Comparison of ENCODE assay signal across 8 mouse cellular contexts in genomic region chr6:73222841-73223526, GRCm38 (mm10). TPM values are rescaled to one million over a fixed set of nuclear protein-coding genes. Genes with fewer than 3 reads are reported as not detected.
DNase-seq lines count a peak whose midpoint lies in the region; ATAC-seq and TF ChIP-seq lines count a peak whose summit lies in the region.

No protein-coding gene starts in this region.

- H3K9ac ChIP-seq in hindbrain, embryonic 13.5 days: no peak overlapping the region

- DNase-seq in ES-CJ7 (ENCODE audit: low read depth, low spot score) (peak; percentile 77), MN1 (ENCODE audit: low spot score) (no peak)
- peak; percentile 62 to 66 for DNase-seq in cerebellum, adult 18-20 months
- peak; percentile 87 for DNase-seq in gastrocnemius, adult 2 months
- DNase-seq in left cerebral cortex, adult 2 months (ENCODE audit: extremely low spot score in 1 of 2, low spot score in 2 of 2): peak; percentile 43 to 49
- peak; percentile 91 for DNase-seq in lung, postnatal 25 days (ENCODE audit: low spot score)
- DNase-seq in right cerebral cortex, postnatal 4 days: peak; percentile 61

- H3K27ac ChIP-seq in gastrocnemius, adult 2 months: peak overlapping the region; percentile 85
- H3K27ac ChIP-seq in hindbrain, embryonic 13.5 days: no peak overlapping the region
- no peak overlapping the region for H3K27ac ChIP-seq in left cerebral cortex, adult 2 months

- peak overlapping the region; percentile 27 for H3K4me2 ChIP-seq in hindbrain, embryonic 13.5 days

- no peak for ATAC-seq in hindbrain, embryonic 13.5 days (ENCODE audit: low FRiP score)

- no peaks in the 10 kb centered on the region for H3K27me3 ChIP-seq in hindbrain, embryonic 13.5 days

- no peak for TF ChIP-seq CTCF in gastrocnemius, adult 2 months (IDR thresholded peaks at IDR 0.05)
- TF ChIP-seq CTCF in left cerebral cortex, adult 2 months (IDR thresholded peaks at IDR 0.05): no peak

- H3K9me3 ChIP-seq in hindbrain, embryonic 13.5 days: no peaks in the 10 kb centered on the region

- WGBS in hindbrain, embryonic 13.5 days: 27% methylated on average over 10 of the region's 10 CpGs

- intact Hi-C loops in gastrocnemius, adult 2 months (cut with DNase I): no loop called here
- intact Hi-C loops in left cerebral cortex, adult 2 months (cut with DNase I): no loop called here

- peak overlapping the region; percentile 71 for H3K4me3 ChIP-seq in gastrocnemius, adult 2 months
- H3K4me3 ChIP-seq in hindbrain, embryonic 13.5 days: no peak overlapping the region
- H3K4me3 ChIP-seq in left cerebral cortex, adult 2 months: no peak overlapping the region

- peaks cover 4% of the 10 kb centered on the region for H3K4me1 ChIP-seq in hindbrain, embryonic 13.5 days (replicated peaks)

- no peaks in the 10 kb centered on the region for H3K36me3 ChIP-seq in hindbrain, embryonic 13.5 days

RNA-seq across cellular contexts. Expression of gene Dnah6, which starts 1.5 kb away (rescaled TPM):
- total RNA-seq in gastrocnemius, adult 2 months (2021): under 1 TPM; 0.03 TPM
- 0.23 and 0.47 TPM in 2 replicates for polyA plus RNA-seq in hindbrain, embryonic 13.5 days (2015; fragmentation: Nextera tagmentation; extraction: Ambion mirVana)
- total RNA-seq in left cerebral cortex, adult 2 months (2021): under 1 TPM; 0.41 to 0.58 TPM

RNA-seq across cellular contexts. Expression of gene Suclg1, which starts 25.2 kb away (rescaled TPM):
- total RNA-seq in gastrocnemius, adult 2 months (2021): 100 to 1,000 TPM; 284 to 376 TPM
- polyA plus RNA-seq in hindbrain, embryonic 13.5 days (2015; fragmentation: Nextera tagmentation; extraction: Ambion mirVana): 135 and 142 TPM in 2 replicates
- 100 to 1,000 TPM; 113 to 133 TPM for total RNA-seq in left cerebral cortex, adult 2 months (2021)
